Mouse (Mus musculus) A20 (cell line): Measurements from ENCODE around the gene Otog.
A peak's percentile ranks its signal among the peaks of the same experiment; 100 is the strongest.

Experiments
- DNase-seq: peaks from one replicate; pipeline ENCODE4 v3.0.0-alpha.2; 2011; ENCODE audit warnings: low read depth, low spot score

Gene Otog

GRCm38 (mm10) chr7:46240696-46241095 is at the start of gene Otog:
Gene Otog, plus strand, starts transcription at chr7:46240987.
- no peak for DNase-seq

DNA sequence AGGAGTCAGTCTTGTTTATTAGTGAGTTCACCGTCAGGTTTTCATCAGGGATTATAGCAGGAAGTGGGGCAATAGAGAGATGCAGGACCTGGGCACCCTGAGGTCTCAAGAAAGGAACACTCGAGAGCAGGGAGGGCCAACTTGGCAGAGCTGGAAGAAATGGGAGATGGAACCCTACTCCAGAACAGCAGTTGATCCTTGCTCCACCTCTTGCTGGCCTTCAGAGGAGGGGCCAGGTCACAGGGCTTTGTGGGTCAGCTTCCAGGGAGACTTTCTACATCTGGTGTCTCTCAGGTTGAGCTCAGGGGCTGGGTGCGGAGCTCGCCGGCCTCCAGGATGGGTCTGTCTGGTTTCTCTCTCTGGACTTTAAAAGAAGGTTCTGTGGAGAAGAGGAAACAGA is 45.4 kb upstream of the Otog start:
- no peak for DNase-seq

GRCm38 (mm10) chr7:46200021-46200420 is 40.8 kb upstream of the Otog start:
- DNase-seq = no peak

DNA sequence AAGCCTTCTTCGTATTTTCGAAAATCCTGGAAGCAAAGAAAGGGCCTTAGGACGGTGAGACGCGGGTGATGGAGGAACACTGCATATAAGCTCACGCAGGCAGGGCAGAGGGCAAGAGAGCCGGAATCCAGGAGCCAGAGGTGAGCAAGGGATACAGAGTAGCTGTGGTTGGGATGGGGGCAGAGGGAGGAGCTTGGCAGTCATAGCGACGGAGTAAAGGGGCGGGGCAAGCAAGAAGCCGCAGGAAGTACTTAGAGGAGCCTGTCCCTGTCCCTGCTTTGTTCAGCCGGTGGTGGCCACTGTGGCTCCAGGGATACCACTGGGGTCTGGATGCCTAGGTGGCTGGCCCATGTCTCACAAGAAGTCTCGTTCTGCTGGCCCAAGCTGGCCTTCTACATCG is 39.1 kb upstream of the Otog start:
- no peak for DNase-seq

- peak; percentile 57 for DNase-seq
Observed at GRCm38 (mm10) chr7:46204046-46204471, 36.7 kb upstream of the Otog start.

- DNase-seq = no peak
Observed at GRCm38 (mm10) chr7:46204775-46205174, 36.0 kb upstream of the Otog start.

GRCm38 (mm10) chr7:46208131-46208530 is 32.7 kb upstream of the Otog start:
- DNase-seq = no peak

DNA sequence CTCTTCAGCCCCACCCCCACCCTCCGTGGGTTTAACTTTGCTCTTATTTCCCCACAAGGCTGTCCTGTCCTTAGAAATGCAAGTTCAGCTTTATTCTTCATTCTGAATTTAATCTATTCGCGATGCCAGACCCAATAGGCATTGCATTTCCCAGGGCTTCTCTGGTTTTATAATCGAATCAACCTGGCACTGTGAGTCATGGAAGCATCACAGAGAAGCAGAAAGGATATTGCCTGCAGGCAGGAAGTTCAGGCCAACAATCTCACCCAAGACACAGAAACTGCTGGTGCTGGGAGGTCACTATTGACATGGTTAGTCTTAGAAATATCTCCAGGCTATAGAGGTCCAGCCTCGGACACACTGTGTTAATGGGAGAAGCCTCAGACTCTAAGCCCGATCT is 30.5 kb upstream of the Otog start:
- DNase-seq = no peak

- no peak for DNase-seq
Observed at GRCm38 (mm10) chr7:46216481-46216880, 24.3 kb upstream of the Otog start.

- DNase-seq = peak; percentile 34
Observed at GRCm38 (mm10) chr7:46218415-46218814, 22.4 kb upstream of the Otog start.

DNA sequence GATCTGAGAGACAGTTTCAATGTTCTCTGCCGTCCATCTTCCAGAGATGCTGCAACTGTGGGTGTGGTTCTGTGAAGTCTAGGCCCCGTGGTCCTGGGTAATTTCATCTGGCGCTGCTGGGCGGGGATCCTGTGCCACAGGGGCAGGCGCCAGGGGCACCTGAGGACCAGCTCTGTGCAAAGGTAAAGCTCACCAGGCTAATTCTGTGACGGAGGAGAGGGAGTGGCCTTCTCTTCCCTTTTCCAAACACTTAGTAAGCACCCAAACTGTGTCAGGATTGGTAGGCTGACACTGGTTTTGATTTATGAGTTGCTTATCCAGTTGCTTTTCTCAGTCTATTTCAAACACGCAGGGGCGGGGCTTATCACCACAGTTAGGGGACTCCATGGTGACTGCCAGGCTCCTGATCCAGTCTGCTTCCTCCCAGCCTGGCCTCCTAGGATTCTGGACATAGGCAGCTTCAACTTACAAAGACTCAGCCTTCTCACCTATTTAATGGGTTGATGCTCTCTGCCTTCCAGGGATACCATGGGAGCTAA is 20.1 kb upstream of the Otog start:
- DNase-seq = no peak

- DNase-seq = peak; percentile 63
Observed at GRCm38 (mm10) chr7:46226253-46226652, 14.5 kb upstream of the Otog start.

DNA sequence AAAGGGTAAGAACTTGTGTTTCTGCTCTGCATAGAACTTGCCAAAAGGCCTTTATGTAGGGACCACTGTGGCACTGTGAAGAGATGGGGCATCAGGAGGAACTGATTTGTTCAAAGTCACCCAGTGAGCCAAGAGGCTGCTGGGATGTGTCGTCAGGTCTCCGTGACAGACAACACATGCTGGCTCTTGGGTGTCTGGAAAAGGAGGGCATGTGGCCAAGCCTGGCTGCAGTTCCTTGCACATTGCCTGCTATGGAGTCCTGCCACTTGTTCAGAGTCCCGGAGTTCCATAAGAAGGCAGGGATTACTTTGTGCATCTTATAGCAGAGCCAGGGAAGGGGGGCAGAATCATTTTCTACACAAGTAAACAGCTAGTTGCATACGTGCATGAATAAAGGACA is 13.9 kb upstream of the Otog start:
- no peak for DNase-seq

GRCm38 (mm10) chr7:46235948-46236347 is 4.8 kb upstream of the Otog start:
- peak; percentile 37 for DNase-seq

- DNase-seq = no peak
Observed at GRCm38 (mm10) chr7:46236363-46236762, 4.4 kb upstream of the Otog start.

DNA sequence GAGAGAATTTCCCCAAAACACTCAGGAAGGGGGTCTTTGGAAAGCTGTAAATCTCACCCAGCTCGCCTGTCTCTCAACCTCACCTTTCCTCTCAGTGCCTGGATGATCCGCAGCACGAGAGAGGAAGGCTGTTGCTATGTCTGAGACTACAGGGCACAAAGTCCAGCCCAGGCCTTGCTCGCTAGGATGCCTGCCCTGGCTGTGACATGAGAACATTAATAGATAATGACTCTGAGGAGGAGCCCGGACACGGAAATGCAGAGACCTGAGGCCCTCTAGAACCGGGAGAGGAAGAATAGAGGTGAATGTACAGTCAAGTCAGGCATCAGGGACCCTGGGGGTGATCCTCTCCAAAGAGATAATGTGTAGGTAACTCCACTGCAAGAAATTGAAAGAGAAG is 3.6 kb upstream of the Otog start:
- no peak for DNase-seq

DNA sequence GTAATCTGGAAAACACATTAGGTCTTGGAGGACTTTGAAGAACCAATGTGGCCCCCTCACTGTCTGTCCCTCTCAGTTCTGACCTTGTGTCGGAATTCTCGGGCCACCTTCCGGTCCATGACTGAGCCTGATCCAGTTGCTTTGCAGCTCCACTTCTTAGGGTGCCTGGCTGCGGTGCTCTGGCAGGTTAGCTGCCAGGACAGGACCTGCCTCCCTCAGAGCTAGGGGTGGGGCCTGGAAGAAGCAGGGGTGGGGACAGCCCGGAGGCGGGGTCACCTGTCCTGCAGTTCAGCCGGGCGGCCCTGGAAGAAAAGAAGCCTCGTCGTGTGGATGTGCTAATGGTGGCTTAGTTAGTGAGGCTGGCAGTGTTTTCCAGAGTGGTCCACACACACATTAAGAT is 2.4 kb upstream of the Otog start, which contains the start of gene Ush1c:
Gene Ush1c, minus strand, starts transcription at position 158 of the 400 bp plus-strand sequence.
- DNase-seq = no peak

DNA sequence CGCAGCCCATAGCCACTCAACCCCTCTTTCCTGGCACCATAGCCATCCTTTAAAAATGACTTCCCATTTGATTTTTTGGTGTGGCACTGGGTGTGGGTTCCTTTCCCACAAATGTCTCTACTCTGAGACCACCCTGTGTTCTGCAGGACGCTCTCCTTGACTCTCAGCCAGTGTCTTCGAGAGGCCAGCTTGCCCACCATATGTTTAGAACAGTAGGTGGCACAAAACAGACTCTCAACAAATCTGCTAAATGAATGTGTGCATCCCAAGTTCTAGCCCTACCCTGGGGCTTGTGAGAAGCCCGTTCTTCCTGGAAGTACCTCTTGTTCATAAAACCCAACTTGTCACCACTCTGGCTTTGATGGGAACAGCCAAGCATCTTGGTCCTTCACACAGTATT is 696 bp upstream of the Otog start:
- DNase-seq = no peak

DNA sequence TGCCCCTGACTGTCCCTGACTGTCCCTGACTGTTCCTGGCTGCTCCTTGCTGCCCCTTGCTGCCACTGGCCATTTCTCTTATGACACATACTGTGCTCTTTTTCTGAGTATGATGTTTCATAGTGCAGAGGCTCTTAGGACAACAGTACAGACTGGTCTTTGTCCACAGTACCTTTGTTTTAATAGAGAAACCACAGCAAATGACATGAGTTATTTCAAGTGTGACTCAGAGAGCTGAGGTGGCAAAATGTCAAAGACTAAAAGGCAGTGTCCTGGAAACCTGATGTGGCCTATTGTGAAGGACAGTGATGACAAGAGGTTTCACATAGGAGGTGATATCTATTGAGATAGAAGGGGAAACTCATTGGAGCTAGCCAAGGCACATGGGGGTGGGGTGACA is 6.1 kb downstream of the Otog start:
- DNase-seq = no peak

DNA sequence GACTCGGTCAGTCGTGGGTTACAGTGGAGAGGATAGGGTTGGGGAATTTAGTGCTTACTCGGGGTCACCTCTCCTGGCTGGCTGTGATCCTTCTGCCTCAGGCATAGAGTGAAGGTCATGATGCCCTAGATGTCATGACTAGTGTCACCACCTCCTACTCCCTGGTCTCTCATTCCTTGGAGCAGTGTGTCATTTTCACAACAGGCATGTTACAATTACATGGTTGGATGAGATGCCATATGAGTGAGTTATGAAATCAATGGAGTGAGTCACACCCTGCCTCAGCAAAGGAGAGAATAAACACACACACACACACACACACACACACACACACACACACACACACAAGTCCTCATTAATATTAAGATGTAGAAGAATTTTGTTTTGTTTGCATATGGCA is 6.8 kb downstream of the Otog start:
- DNase-seq = no peak

- peak; percentile 67 for DNase-seq
Observed at GRCm38 (mm10) chr7:46251841-46252240, 11.1 kb downstream of the Otog start.

- no peak for DNase-seq
Observed at GRCm38 (mm10) chr7:46276156-46276555, 35.4 kb downstream of the Otog start.

- DNase-seq = peak; percentile 80
Observed at GRCm38 (mm10) chr7:46279946-46280345, 39.2 kb downstream of the Otog start.

- no peak for DNase-seq
Observed at GRCm38 (mm10) chr7:46280896-46281295, 40.1 kb downstream of the Otog start.
